Mouse (Mus musculus) large intestine, adult 2 months (tissue): ENCODE measurements around the gene Ahcyl2. TPM values are rescaled to one million over a fixed set of nuclear protein-coding genes. Genes with fewer than 3 reads are reported as not detected.

Source experiments
- DNase-seq: peaks from one replicate; pipeline ENCODE4 v3.0.0-alpha.2; 2012; ENCODE audit warnings: low read depth, low spot score
- WGBS: fragments of 180-500 bp; shearing (Covaris S2); methylation state at CpG from one replicate; pipeline ENCODE4 v1.1.7; 2018; 5-methylcytosine and 5-hydroxymethylcytosine counted together
- polyA plus RNA-seq: library from polyadenylated mRNA; depleted of rRNA; stranded (reverse); fragments of >200 nt; gene quantifications from 2 replicates; pipeline ENCODE4 v1.2.3, GENCODE M21; 2012

The Ahcyl2 gene
- polyA plus RNA-seq, 1 experiment: 74.3 TPM

- WGBS: 60% methylated on average over 2 of the region's 2 CpGs
- no peak for DNase-seq
Observed at GRCm38 (mm10) chr6:29881936-29882335, 114.1 kb downstream of the Ahcyl2 start.

DNA sequence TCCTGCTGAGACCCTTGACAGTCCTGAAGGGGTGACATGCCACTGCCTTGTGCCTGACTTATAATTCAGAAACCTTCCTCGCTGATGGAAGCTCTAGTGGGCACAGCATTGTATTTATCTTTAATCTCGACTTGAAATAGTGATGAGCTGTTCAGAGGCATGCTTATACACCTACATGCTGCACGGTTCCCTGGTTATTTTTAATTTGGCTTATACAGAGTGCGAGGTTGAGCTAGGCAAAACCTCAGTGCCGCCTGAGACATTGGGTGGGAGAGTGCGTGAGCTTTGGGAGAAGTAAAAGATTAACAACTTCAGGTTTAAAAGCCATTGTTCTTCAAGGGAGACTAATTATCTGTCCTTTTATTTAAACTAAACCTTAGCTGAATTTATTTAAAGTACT lies 115.1 kb downstream of the Ahcyl2 start:
- 62% methylated on average over 6 of the region's 6 CpGs for WGBS
- no peak for DNase-seq

GRCm38 (mm10) chr6:29891151-29891550 lies 123.3 kb downstream of the Ahcyl2 start:
- DNase-seq: no peak
- 83% methylated on average over 11 of the region's 11 CpGs for WGBS

DNA sequence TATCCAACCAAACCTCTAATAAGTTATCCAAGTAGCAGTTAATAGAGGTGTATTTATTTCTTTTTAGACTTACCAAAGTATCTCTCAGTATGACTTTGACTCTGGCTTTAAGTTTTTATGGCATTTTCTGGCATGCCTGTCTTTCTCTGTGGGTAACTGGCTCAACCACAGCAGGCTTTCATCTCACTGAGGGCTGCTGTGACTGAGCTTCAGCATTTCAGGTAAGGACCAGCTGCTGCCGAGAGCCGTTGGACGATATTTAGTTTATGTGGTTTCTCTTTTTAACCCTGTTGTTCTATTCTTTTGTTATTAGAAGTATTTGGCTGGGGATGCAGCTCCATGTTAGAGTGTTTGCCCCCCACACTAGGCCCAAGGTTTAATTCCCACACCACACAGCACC lies 129.2 kb downstream of the Ahcyl2 start:
- no peak for DNase-seq
- WGBS: 88% methylated on average over 3 of the region's 3 CpGs

- 97% methylated on average over 1 of the region's 1 CpGs for whole genome bisulfite sequencing
- no peak for DNase-seq
Observed at GRCm38 (mm10) chr6:29901450-29901849, 133.6 kb downstream of the Ahcyl2 start.

DNA sequence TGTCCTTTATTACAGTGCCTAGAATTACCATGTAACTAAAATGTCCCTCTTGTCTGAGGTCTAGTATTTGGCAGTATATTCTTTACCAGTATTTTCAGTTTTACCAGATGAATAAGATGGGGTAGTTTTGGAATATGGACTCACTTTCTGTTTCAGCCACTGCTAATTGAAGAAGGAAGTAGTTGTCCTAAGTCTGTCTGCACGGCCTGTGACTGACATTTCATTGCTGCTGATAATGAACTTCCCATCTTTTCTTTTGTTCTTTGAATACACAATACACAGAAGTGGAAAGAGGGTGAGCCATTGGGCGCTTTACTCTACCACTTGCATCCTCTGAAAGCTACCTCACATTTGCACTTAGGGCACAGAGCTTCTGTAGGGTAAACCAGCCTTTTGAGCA lies 134.4 kb downstream of the Ahcyl2 start:
- DNase-seq: no peak
- 78% methylated on average over 2 of the region's 2 CpGs for WGBS

DNA sequence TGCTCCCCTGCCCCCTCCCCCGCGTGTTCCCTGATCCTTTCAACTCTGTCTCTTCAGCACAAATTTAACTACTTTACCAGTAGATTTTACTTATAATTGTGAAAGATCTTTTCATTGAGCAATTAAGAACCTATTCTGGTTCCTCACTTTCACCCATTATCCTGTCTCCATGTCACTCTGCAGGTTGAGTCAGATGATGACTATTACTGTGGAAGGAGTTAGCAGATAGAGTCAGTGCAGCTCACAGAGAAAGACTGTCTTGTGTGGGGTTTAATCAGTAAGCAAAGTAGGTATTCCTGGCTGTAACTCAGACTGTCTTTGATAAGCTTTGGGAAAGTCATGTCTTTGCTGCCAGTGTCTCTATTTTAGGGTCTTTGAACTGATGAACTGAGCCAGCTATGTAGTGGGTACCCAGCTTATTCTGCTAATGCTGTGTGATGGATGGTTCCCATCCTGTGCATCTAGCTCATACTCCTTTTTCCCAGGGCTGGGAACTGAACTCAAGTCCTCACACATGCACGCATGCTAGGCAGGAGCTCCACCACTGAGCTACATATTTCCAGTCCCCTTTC lies 135.6 kb downstream of the Ahcyl2 start:
- no peak for DNase-seq
- 94% methylated on average over 3 of the region's 3 CpGs for WGBS

- DNase-seq: no peak
- WGBS: 74% methylated on average over 3 of the region's 3 CpGs
Observed at GRCm38 (mm10) chr6:29904281-29904680, 136.5 kb downstream of the Ahcyl2 start.

- 90% methylated on average over 3 of the region's 3 CpGs for WGBS
Observed at GRCm38 (mm10) chr6:29910631-29911030, 142.8 kb downstream of the Ahcyl2 start.

GRCm38 (mm10) chr6:29913673-29914072 lies 145.9 kb downstream of the Ahcyl2 start:
- DNase-seq: no peak
- 25% methylated on average over 1 of the region's 1 CpGs for WGBS

More at GRCm38 (mm10) chr6:29910631-29911030, 142.8 kb downstream of the Ahcyl2 start:
- DNase-seq: no peak

DNA sequence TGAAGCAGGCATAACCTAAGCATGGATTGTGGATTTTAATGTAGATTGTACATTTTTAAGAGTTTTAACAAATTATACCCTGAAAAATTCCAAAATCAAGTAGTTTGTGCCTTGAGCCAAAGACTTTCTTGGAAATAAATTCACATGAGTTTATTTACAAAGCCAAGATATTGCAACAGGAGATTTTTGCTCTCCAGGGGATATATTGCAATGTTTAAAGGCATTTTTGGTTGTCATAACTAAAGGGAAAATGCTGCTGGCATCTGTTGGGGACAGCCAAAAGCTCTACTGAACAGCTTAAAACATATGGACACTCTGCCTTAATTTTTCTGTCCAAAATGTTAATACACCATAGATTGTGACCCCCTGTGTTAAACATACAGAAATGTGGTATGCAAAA lies 146.3 kb downstream of the Ahcyl2 start:
- no peak for DNase-seq

DNA sequence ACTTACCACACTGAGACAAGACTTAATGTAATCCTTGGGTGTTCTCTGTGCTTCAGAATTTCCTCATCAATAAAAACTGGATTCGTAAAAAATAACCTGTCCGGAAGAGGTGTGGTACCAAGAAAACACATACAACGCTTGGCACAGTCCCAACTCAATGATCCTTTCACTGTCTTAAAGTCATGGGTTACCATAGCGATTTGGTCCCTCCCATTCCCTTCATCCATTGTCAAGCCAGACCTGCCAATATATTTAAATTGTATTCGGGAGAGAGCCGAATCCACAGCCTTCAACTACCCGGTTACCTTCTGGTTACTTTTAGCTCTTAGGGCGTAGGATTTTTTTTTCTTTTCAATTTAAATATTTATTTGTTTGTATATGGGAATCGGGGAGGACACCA lies 148.0 kb downstream of the Ahcyl2 start:
- DNase-seq: no peak
- WGBS: 26% methylated on average over 9 of the region's 9 CpGs

GRCm38 (mm10) chr6:29916530-29917382 lies 148.9 kb downstream of the Ahcyl2 start, which contains the start of gene Strip2:
Strip2 (plus strand) TSS chr6:29917012.
- peak; percentile 67 for DNase-seq
- WGBS: under 1% methylated on average over 67 of the region's 67 CpGs

GRCm38 (mm10) chr6:29917383-29917720 lies 149.5 kb downstream of the Ahcyl2 start:
- no peak for DNase-seq
- WGBS: under 1% methylated on average over 21 of the region's 21 CpGs

DNA sequence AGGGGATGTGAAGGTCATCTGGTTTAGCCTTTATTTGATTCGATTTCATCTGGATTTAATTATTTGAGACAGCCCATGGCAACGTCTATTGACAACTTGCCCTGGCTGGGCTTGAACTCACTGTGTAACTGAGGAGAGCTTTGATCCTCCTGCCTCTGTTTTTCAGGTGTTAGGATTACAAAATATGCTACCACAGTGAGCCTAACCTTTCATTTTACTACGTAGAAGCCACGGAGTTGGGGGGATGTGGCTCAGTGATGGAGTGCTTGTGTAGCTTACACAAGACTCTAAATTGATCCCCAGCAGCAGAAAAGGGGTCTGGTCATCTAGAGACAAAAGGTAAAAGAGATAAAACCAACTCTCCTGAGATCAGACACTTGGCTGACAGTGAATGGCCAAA lies 150.1 kb downstream of the Ahcyl2 start:
- WGBS: 66% methylated on average over 4 of the region's 4 CpGs
- DNase-seq: no peak

- DNase-seq: no peak
- WGBS: 43% methylated on average over 4 of the region's 4 CpGs
Observed at GRCm38 (mm10) chr6:29923501-29923900, 155.7 kb downstream of the Ahcyl2 start.

GRCm38 (mm10) chr6:29925594-29926219 lies 157.9 kb downstream of the Ahcyl2 start:
- WGBS: 73% methylated on average over 6 of the region's 6 CpGs
- no peak for DNase-seq

DNA sequence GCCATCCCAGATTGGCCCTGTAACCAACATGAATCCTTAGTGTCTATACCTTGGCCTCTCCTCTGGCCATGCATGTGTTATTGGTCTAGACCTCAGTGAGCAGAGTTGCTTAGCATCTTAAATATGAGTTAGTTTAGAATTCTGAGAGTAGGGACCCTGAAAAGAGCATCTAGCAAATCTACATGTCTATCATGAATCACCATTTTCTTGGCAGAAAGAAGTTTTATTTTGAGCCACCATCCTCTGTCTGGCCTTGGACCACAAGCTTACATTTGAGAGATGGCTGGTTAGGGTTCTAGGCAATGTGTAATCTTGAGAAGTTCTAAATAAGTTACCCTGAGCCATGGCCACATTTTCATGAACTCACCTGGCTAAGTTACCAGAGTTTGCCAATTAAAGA lies 162.3 kb downstream of the Ahcyl2 start:
- DNase-seq: no peak

DNA sequence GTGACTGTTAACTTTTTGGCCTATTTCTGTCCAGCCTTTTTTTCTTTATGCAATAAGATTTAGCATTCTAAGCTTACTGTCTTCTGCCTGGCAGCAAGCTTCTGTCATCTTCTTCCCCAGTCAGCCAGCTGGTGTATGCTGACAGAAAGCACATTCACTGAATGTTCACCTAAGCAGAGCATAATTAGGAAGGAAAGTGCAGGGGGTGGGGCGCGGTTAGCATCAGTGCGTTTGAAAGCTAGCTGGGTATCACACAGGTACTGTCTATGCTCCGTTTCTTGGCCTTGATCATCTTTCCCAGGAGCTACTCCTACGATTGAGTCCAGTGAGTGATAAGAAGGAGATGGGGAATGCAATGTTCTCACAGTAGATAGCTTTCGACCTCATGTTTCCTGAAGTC lies 162.9 kb downstream of the Ahcyl2 start:
- DNase-seq: no peak
- WGBS: 82% methylated on average over 6 of the region's 6 CpGs

DNA sequence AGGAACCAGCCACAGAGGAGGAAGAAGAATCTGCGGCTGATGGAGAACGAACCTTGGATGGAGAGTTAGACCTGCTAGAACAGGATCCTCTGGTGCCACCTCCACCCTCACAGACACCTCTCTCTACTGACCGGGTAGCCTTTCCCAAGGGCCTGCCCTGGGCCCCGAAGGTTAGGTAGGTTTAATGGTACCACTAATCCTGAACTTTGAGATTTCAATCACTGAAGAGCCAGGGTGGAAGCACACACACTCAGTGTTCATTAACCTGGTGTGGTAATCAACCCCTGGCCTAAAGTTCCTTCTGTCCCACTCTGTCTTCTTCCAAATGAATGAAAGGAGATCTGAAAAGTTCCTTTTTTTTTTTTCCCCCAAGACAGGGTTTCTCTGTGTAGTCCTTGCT lies 163.4 kb downstream of the Ahcyl2 start:
- WGBS: 78% methylated on average over 4 of the region's 4 CpGs
- DNase-seq: no peak

- 74% methylated on average over 1 of the region's 1 CpGs for WGBS
- DNase-seq: no peak
Observed at GRCm38 (mm10) chr6:29935741-29936140, 167.9 kb downstream of the Ahcyl2 start.
